Mouse (Mus musculus): ENCODE results near the gene Fermt2. TPM values are rescaled to one million over a fixed set of nuclear protein-coding genes. Genes with fewer than 3 reads are reported as not detected.

Gene Fermt2
- polyA plus RNA-seq, 1 experiment from 2014 or later, result 144 TPM

- DNase-seq (ENCODE audit: low read depth, low spot score) (no peak), ATAC-seq (no peak)
- in situ Hi-C loops (cut with MboI; ENCODE audit: low pct_unique_long_range_greater_than_20kb), result no loop called here
- H3K27me3 ChIP-seq, result no peaks in the 10 kb centered on the region
- CTCF ChIA-PET, result no interaction called here
- POLR2A ChIA-PET, result no interaction called here
- no peak for TF ChIP-seq CTCF (IDR thresholded peaks at IDR 0.05)
Measured at GRCm38 (mm10) chr14:45438931-45439275, 91.0 kb downstream of the Fermt2 start.

GRCm38 (mm10) chr14:45438250-45438930, 91.5 kb downstream of the Fermt2 start:
- in situ Hi-C loops (cut with MboI; ENCODE audit: low pct_unique_long_range_greater_than_20kb), result no loop called here
- CTCF ChIA-PET, result no interaction called here

GRCm38 (mm10) chr14:45434220-45434619, 95.7 kb downstream of the Fermt2 start:
- ChIA-PET CTCF (interaction anchor here (0.7 to 2.2 kb wide), 4 partner anchors 10 to 23 kb away, joined by 3 to 14 read pairs (median 4); no protein-coding TSS in a partner anchor), POLR2A (no interaction called here)
- peak; percentile 84 for TF ChIP-seq CTCF (IDR thresholded peaks at IDR 0.05)
- DNase-seq (ENCODE audit: low read depth, low spot score) (no peak), ATAC-seq (no peak)
- H3K27me3 ChIP-seq, result no peaks in the 10 kb centered on the region
- in situ Hi-C loops (cut with MboI; ENCODE audit: low pct_unique_long_range_greater_than_20kb), result no loop called here

More at GRCm38 (mm10) chr14:45438250-45438930, 91.5 kb downstream of the Fermt2 start:
- DNase-seq (ENCODE audit: low read depth, low spot score) (no peak), ATAC-seq (no peak)
- H3K27me3 ChIP-seq, result no peaks in the 10 kb centered on the region
- POLR2A ChIA-PET, result no interaction called here
- TF ChIP-seq CTCF (IDR thresholded peaks at IDR 0.05), result no peak

- no peaks in the 10 kb centered on the region for H3K27me3 ChIP-seq
- ChIA-PET CTCF (interaction anchor here (0.9 to 2.2 kb wide), 2 partner anchors 8 to 14 kb away, joined by 4 to 14 read pairs; no protein-coding TSS in a partner anchor), POLR2A (interaction anchor here (0.6 kb wide), 1 partner anchor 8 kb away, joined by 6 read pairs; no protein-coding TSS in a partner anchor)
- DNase-seq (ENCODE audit: low read depth, low spot score) (no peak), ATAC-seq (no peak)
- peak; percentile 82 for TF ChIP-seq CTCF (IDR thresholded peaks at IDR 0.05)
- in situ Hi-C loops (cut with MboI; ENCODE audit: low pct_unique_long_range_greater_than_20kb), result no loop called here
Measured at GRCm38 (mm10) chr14:45432003-45432402, 97.9 kb downstream of the Fermt2 start.

- ATAC-seq (peak; percentile 91), DNase-seq (ENCODE audit: low read depth, low spot score) (peak; percentile 81)
- TF ChIP-seq CTCF (IDR thresholded peaks at IDR 0.05), result no peak
- ChIA-PET CTCF (no interaction called here), POLR2A (no interaction called here)
- in situ Hi-C loops (cut with MboI; ENCODE audit: low pct_unique_long_range_greater_than_20kb), result no loop called here
- no peaks in the 10 kb centered on the region for H3K27me3 ChIP-seq
Measured at GRCm38 (mm10) chr14:45430066-45430842, 99.7 kb downstream of the Fermt2 start.

- ATAC-seq (no peak), DNase-seq (ENCODE audit: low read depth, low spot score) (no peak)
- H3K27me3 ChIP-seq, result no peaks in the 10 kb centered on the region
- ChIA-PET POLR2A (interaction anchor here (0.6 to 1.1 kb wide), 3 partner anchors 9 to 403 kb away, joined by 3 to 6 read pairs (median 4); no protein-coding TSS in a partner anchor), CTCF (interaction anchor here (0.6 to 3.3 kb wide), 19 partner anchors 8 to 350 kb away, joined by 3 to 14 read pairs (median 3); no protein-coding TSS in a partner anchor)
- peak; percentile 61 for TF ChIP-seq CTCF (IDR thresholded peaks at IDR 0.05)
- in situ Hi-C loops (cut with MboI; ENCODE audit: low pct_unique_long_range_greater_than_20kb), result loop anchor here (10.0 kb wide), 1 partner anchor 352 kb away; no protein-coding TSS in a partner anchor
Measured at GRCm38 (mm10) chr14:45423220-45423619, 106.7 kb downstream of the Fermt2 start.

GRCm38 (mm10) chr14:45422371-45422770, 107.5 kb downstream of the Fermt2 start:
- in situ Hi-C loops (cut with MboI; ENCODE audit: low pct_unique_long_range_greater_than_20kb), result loop anchor here (10.0 kb wide), 1 partner anchor 352 kb away; no protein-coding TSS in a partner anchor
- no peak for DNase-seq (ENCODE audit: low read depth, low spot score)
- ChIA-PET CTCF (interaction anchor here (3.3 kb wide), 1 partner anchor 11 kb away, joined by 14 read pairs; no protein-coding TSS in a partner anchor), POLR2A (no interaction called here)
- no peaks in the 10 kb centered on the region for H3K27me3 ChIP-seq
- ATAC-seq, result no peak
- TF ChIP-seq CTCF (IDR thresholded peaks at IDR 0.05), result no peak

GRCm38 (mm10) chr14:45419323-45419722, 110.6 kb downstream of the Fermt2 start:
- in situ Hi-C loops (cut with MboI; ENCODE audit: low pct_unique_long_range_greater_than_20kb), result no loop called here
- ATAC-seq (no peak), DNase-seq (ENCODE audit: low read depth, low spot score) (no peak)
- no peaks in the 10 kb centered on the region for H3K27me3 ChIP-seq
- CTCF ChIA-PET, result no interaction called here
- POLR2A ChIA-PET, result no interaction called here
- TF ChIP-seq CTCF (IDR thresholded peaks at IDR 0.05), result no peak

- no peak for ATAC-seq
- in situ Hi-C loops (cut with MboI; ENCODE audit: low pct_unique_long_range_greater_than_20kb), result no loop called here
- POLR2A ChIA-PET, result interaction anchor here (0.7 kb wide), 1 partner anchor 1389 kb away, joined by 3 read pairs; no protein-coding TSS in a partner anchor
- no peaks in the 10 kb centered on the region for H3K27me3 ChIP-seq
- TF ChIP-seq CTCF (IDR thresholded peaks at IDR 0.05), result no peak
- CTCF ChIA-PET, result interaction anchor here (0.9 kb wide), 1 partner anchor 93 kb away, joined by 3 read pairs; no protein-coding TSS in a partner anchor
- DNase-seq (ENCODE audit: low read depth, low spot score), result no peak
Measured at GRCm38 (mm10) chr14:45418553-45418952, 111.4 kb downstream of the Fermt2 start.

- no peak for ATAC-seq
Measured at GRCm38 (mm10) chr14:45416265-45416664, 113.7 kb downstream of the Fermt2 start.

More at GRCm38 (mm10) chr14:45416265-45416664, 113.7 kb downstream of the Fermt2 start:
- in situ Hi-C loops (cut with MboI; ENCODE audit: low pct_unique_long_range_greater_than_20kb), result no loop called here
- CTCF ChIA-PET, result no interaction called here
- no peak for DNase-seq (ENCODE audit: low read depth, low spot score)
- TF ChIP-seq CTCF (IDR thresholded peaks at IDR 0.05), result no peak
- no peaks in the 10 kb centered on the region for H3K27me3 ChIP-seq
- POLR2A ChIA-PET, result no interaction called here

Other genes starting within 250 kb of the Fermt2 start
- 74.1 TPM for gene Ero1l, start 211.3 kb downstream of the Fermt2 start, polyA plus RNA-seq (2021)
- gene Psmc6, start 200.3 kb downstream of the Fermt2 start, polyA plus RNA-seq (2021), result 175 TPM
- 18.6 TPM for gene Styx, start 179.0 kb downstream of the Fermt2 start, polyA plus RNA-seq (2021)
- 101 TPM for gene Gnpnat1, start 125.2 kb downstream of the Fermt2 start, polyA plus RNA-seq (2021)
- 30.9 TPM for gene Ddhd1, start 128.0 kb upstream of the Fermt2 start, polyA plus RNA-seq (2021)